Mouse (Mus musculus) lung, adult 2 months (tissue): ENCODE results near the gene Gria4.

Source experiments
- CTCF ChIP-seq: fragments of 200-500 bp; IDR thresholded peaks from 2 replicates; pipeline ENCODE4 v1.5.1; 2011; ENCODE audit warnings: mild to moderate bottlenecking, low read length, control low read depth; ENCODE audit not compliant: insufficient read depth
- POLR2A ChIP-seq: fragments of 200-500 bp; IDR thresholded peaks from 2 replicates; pipeline ENCODE4 v1.6.1; 2011; ENCODE audit warnings: low read depth, mild to moderate bottlenecking, control low read depth, low read length, borderline replicate concordance; ENCODE audit errors: extremely low read depth

DNA sequence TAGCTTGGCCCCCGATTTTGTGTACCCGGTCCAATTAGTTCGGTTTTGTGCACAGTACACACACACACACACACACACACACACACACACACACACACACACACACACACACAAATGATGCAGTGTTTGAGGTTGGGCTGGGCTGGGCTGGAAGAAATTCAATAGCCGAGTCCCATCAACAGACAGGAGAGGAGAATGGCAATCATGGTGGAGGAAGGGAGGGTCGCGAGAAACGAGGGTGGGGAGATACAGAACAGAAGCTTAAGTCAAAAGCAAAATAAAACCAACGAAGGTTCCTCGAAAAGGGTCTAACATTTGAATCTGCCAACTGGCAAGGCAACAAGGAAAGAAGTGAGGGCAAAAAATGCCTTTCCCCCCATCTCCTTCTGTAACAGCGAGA lies 1.6 kb downstream of the Gria4 start:
- TF ChIP-seq CTCF: no peak
- TF ChIP-seq POLR2A: no peak
